Mouse (Mus musculus): ENCODE measurements around the gene Gm30302.

The Gm30302 gene

GRCm38 (mm10) chr13:49736430-49736829 is 62.4 kb downstream of the Gm30302 start:
- no peak for DNase-seq
